Mouse (Mus musculus) regulatory T cell (primary cell): ENCODE measurements around the gene Hnrnpr.

Experiments used
- in situ Hi-C: fragments of 300-600 bp; cut with MboI, MseI; formaldehyde crosslinking; loops from one replicate; pipeline ENCODE4 v1.15.1; 2025; ENCODE audit warnings: high pct_unique_total_duplicates

Gene Hnrnpr

DNA sequence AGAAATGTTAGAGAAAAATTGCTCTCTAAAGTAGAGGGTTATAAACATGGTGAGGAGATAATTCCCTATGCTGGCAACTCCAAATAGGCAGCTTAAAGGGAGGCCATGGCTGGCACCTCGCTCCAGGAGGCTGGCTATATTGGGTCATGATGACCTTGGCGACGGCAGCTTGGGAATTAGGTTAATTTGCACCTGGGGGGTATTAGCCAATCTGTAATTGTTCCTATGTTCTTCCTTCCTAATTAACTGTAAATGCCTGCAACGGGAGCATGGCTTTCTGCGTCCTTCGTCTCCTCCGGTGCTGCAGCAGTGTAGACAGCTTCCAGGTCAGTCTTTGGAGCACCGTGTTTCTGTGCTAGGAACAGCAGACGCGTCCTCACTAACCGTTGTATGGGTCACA is 76.5 kb downstream of the Hnrnpr start:
- in situ Hi-C loops: no loop called here

GRCm38 (mm10) chr4:136401806-136402205 is 91.1 kb downstream of the Hnrnpr start:
- in situ Hi-C loops: no loop called here

DNA sequence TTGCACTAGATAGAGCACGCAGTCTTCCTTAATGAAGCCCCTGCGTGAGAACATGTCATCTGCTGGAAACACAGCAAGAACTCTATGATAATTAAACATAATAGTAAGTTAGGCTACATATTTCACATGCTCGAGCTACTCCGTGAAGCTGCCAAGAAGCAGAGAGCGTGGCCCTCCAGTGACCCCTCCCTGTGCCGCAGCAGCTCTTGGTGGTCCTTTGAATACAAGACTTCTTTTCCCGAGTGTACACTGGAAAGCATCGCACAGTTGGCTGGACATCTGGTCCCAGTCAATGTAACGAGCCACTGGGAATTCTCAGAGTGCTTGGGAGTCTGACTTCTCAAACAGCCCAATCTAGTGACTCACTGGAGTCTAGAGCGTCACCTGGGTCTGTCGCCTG is 97.1 kb downstream of the Hnrnpr start:
- in situ Hi-C loops: no loop called here
